Mouse (Mus musculus) myocyte (in vitro differentiated cells): ENCODE results near the gene Kntc1. TPM values are rescaled to one million over a fixed set of nuclear protein-coding genes. Genes with fewer than 3 reads are reported as not detected.

Source experiments
- H3K27me3 ChIP-seq: one replicate; pipeline ENCODE4 v1.6.1; 2011; ENCODE audit not compliant: control insufficient read depth, insufficient read depth, insufficient read length
- H3K36me3 ChIP-seq: one replicate; pipeline ENCODE4 v1.6.1; 2011; ENCODE audit not compliant: control insufficient read depth, insufficient read depth
- H3K4me2 ChIP-seq: one replicate; pipeline ENCODE4 v1.6.1; 2011; ENCODE audit warnings: low read depth, control low read depth
- H3K4me3 ChIP-seq: one replicate; pipeline ENCODE4 v1.5.1; 2011; ENCODE audit warnings: mild to moderate bottlenecking, control low read depth, moderate library complexity
- H3K79me2 ChIP-seq: one replicate; pipeline ENCODE4 v1.6.1; 2011; ENCODE audit not compliant: control insufficient read depth, insufficient read depth
- H3ac ChIP-seq: one replicate; pipeline ENCODE4 v1.6.1; 2011; ENCODE audit not compliant: control insufficient read depth, insufficient read length
- CEBPB ChIP-seq: IDR thresholded peaks from 2 replicates; pipeline ENCODE4 v1.6.1; 2011; ENCODE audit warnings: mild to moderate bottlenecking, moderate library complexity; ENCODE audit not compliant: poor library complexity, insufficient read depth, severe bottlenecking
- E2F4 ChIP-seq: IDR thresholded peaks from one replicate; pipeline ENCODE4 v1.6.1; 2011; ENCODE audit warnings: mild to moderate bottlenecking, control low read depth, moderate library complexity; ENCODE audit not compliant: insufficient read depth
- MAX ChIP-seq: IDR thresholded peaks from one replicate; pipeline ENCODE4 v1.6.1; 2011; ENCODE audit warnings: low read depth, mild to moderate bottlenecking, control low read depth
- MYOD1 ChIP-seq, 3 experiments: IDR thresholded peaks; one replicate each; pipeline ENCODE4 v1.6.1; 2011; ENCODE audit warnings: control low read depth in 2 of 3, low read depth in 2 of 3, mild to moderate bottlenecking in 2 of 3, moderate library complexity in 1 of 3; ENCODE audit not compliant: insufficient read length in 2 of 3, control insufficient read depth in 1 of 3
- MYOG ChIP-seq, 3 experiments: IDR thresholded peaks; one replicate each; pipeline ENCODE4 v1.6.1; 2011; ENCODE audit warnings: control low read depth in 2 of 3, low read depth in 2 of 3, mild to moderate bottlenecking in 2 of 3; ENCODE audit not compliant: insufficient read length in 2 of 3, control insufficient read depth in 1 of 3, insufficient read depth in 1 of 3
- POLR2A ChIP-seq: IDR thresholded peaks from one replicate; pipeline ENCODE4 v1.6.1; 2011; ENCODE audit warnings: low read depth, mild to moderate bottlenecking, control low read depth, moderate library complexity; ENCODE audit not compliant: insufficient read length
- POLR2AphosphoS2 ChIP-seq: IDR thresholded peaks from one replicate; pipeline ENCODE4 v1.6.1; 2011; ENCODE audit warnings: low read depth, control low read depth; ENCODE audit not compliant: insufficient read length
- REST ChIP-seq: IDR thresholded peaks from one replicate; pipeline ENCODE4 v1.6.1; 2011; ENCODE audit warnings: mild to moderate bottlenecking, control low read depth, moderate library complexity; ENCODE audit not compliant: insufficient read depth, insufficient read length
- SRF ChIP-seq: IDR thresholded peaks from one replicate; pipeline ENCODE4 v1.6.1; 2011; ENCODE audit warnings: low read depth; ENCODE audit not compliant: control insufficient read depth, insufficient read length
- TCF12 ChIP-seq: IDR thresholded peaks from one replicate; pipeline ENCODE4 v1.6.1; 2011; ENCODE audit warnings: mild to moderate bottlenecking, control low read depth; ENCODE audit not compliant: poor library complexity, insufficient read depth, severe bottlenecking
- TCF3 ChIP-seq: IDR thresholded peaks from one replicate; pipeline ENCODE4 v1.6.1; 2011; ENCODE audit warnings: low read depth, control low read depth; ENCODE audit not compliant: insufficient read length
- USF1 ChIP-seq: IDR thresholded peaks from one replicate; pipeline ENCODE4 v1.6.1; 2011; ENCODE audit warnings: low read depth, mild to moderate bottlenecking, control low read depth, moderate library complexity
- polyA plus RNA-seq: library from polyadenylated mRNA; unstranded; fragments of >200 nt; fragmentation: generic; extraction: Trizol; gene quantifications from one replicate; pipeline ENCODE4 v1.2.1, GENCODE M21; 2012; ENCODE audit warnings: missing spikeins

Kntc1 gene
- polyA plus RNA-seq, 1 experiment = 6.5 TPM

DNA sequence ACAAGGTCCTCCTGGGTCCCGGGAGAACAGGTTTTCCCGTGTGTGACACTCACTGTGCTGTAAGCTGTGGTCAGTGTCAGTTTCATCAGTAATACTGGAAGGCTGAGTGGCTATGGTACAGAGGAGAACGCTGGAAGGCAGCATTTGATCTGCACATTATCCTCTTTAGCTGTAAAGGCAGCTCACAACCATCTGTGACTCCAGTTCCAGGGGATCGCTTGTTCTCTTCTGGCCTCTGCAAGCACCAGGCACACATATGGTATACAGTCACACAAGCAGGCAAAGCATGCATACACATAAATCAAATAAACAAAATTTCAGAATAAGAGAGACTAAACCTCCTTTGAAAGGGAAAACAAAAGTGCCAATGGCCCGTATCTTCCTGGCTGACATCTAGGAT lies 59.0 kb downstream of the Kntc1 start:
- H3K79me2 ChIP-seq = no peaks in the 10 kb centered on the region
- TF ChIP-seq USF1 (no peak), MYOG (IDR thresholded peaks at IDR 0.05; ENCODE audit: control insufficient read depth in 1 of 3, insufficient read depth in 1 of 3, insufficient read length in 2 of 3, low read depth in 2 of 3) (no peak), TCF12 (no peak), POLR2A (no peak), E2F4 (no peak), SRF (no peak), MAX (no peak), POLR2AphosphoS2 (no peak), REST (no peak), MYOD1 (IDR thresholded peaks at IDR 0.05; ENCODE audit: control insufficient read depth in 1 of 3, insufficient read length in 2 of 3, low read depth in 2 of 3) (no peak), TCF3 (no peak), CEBPB (no peak)
- no peak overlapping the region for H3ac ChIP-seq
- no peak overlapping the region for H3K4me3 ChIP-seq
- peaks cover 12% of the 10 kb centered on the region for H3K36me3 ChIP-seq
- no peak overlapping the region for H3K4me2 ChIP-seq
- H3K27me3 ChIP-seq = no peaks in the 10 kb centered on the region

DNA sequence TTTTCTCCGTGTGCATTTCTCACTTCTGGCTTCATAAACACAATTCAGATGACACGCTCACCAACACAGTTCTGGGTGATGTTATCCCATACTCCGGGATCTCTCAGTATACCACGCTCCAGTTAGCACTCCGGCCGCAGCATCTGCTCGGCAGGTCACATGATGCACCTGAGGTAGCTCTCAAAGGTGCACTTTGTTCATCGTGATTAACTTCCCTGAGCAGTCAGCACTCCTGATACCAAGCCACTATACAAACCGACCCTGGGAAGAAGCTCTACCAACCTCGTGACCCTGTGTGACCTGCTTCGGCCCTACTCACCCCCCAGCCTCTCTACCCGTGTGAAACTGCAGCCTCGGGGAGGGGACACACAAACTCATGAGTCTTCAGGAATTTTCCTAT lies 59.6 kb downstream of the Kntc1 start:
- Histone ChIP-seq H3K4me3 (no peak overlapping the region), H3K79me2 (no peaks in the 10 kb centered on the region), H3ac (no peak overlapping the region), H3K27me3 (no peaks in the 10 kb centered on the region), H3K36me3 (peaks cover 10% of the 10 kb centered on the region), H3K4me2 (no peak overlapping the region)
- TF ChIP-seq CEBPB = no peak
- TF ChIP-seq MYOG (IDR thresholded peaks at IDR 0.05; ENCODE audit: control insufficient read depth in 1 of 3, insufficient read depth in 1 of 3, insufficient read length in 2 of 3, low read depth in 2 of 3) = no peak
- no peak for TF ChIP-seq MYOD1 (IDR thresholded peaks at IDR 0.05; ENCODE audit: control insufficient read depth in 1 of 3, insufficient read length in 2 of 3, low read depth in 2 of 3)
- TF ChIP-seq REST = no peak
- TF ChIP-seq E2F4 = no peak
- TF ChIP-seq POLR2AphosphoS2 = no peak
- TF ChIP-seq MAX = no peak
- TF ChIP-seq SRF = no peak

DNA sequence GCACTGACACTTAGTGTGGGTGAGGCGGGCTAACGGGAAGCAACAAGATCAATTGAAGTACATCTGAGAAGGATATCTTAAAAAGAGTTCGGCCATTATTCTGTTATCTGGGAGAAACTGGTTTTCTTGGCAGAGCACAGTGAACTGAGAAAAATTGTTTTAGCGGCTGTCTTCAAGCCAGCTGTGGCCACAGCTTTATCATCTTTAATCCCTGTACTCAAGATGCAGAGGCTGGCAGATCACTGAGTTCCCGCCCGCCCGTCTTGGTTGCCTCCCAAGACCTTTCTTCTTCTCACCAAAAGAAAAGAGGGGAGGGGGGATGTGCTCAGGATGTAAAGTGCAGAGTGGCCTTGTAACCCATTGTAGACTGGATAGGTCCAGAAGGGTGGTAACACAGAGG lies 67.4 kb downstream of the Kntc1 start:
- no peak overlapping the region for H3K4me3 ChIP-seq
- no peaks in the 10 kb centered on the region for H3K27me3 ChIP-seq
- TF ChIP-seq TCF12 (no peak), CEBPB (no peak), POLR2A (no peak), TCF3 (no peak), MAX (no peak), E2F4 (no peak), MYOD1 (IDR thresholded peaks at IDR 0.05; ENCODE audit: control insufficient read depth in 1 of 3, insufficient read length in 2 of 3, low read depth in 2 of 3) (no peak), MYOG (IDR thresholded peaks at IDR 0.05; ENCODE audit: control insufficient read depth in 1 of 3, insufficient read depth in 1 of 3, insufficient read length in 2 of 3, low read depth in 2 of 3) (no peak)
- H3K4me2 ChIP-seq = no peak overlapping the region
- no peak overlapping the region for H3ac ChIP-seq
- no peaks in the 10 kb centered on the region for H3K36me3 ChIP-seq
- no peaks in the 10 kb centered on the region for H3K79me2 ChIP-seq

DNA sequence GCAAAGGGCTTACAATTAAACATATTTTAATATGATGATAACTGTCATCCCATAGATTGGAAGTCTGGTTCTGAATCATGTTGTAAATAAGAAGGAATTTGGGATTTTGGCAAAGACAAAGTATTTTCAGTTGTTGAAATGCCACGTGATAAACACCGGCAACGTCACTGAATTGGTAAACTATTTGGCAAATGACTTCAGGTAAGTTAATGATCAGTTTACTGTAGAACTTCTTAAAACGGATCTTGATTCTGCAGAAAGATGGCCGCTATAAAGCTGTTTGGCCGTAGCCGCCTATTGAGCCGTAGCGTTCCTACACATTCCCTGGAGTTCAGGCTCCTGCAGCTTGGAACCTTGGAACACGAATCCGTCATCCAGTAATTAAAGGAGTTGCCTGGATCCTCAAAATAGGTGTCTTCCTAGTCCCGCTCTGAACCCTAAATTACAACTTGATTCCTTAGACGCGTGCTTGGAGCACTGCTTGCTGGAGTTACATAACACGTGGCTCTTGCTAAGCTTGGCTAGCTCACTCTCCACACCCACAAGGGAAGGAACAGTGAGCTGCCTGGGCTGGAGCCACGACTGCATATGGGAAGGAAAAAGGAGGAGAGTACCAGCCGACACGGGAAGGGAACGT lies 69.5 kb downstream of the Kntc1 start:
- no peak for TF ChIP-seq CEBPB
- no peak for TF ChIP-seq MYOG (IDR thresholded peaks at IDR 0.05; ENCODE audit: control insufficient read depth in 1 of 3, insufficient read depth in 1 of 3, insufficient read length in 2 of 3, low read depth in 2 of 3)
- TF ChIP-seq E2F4 = no peak
- no peak for TF ChIP-seq MAX
- no peak for TF ChIP-seq REST
- TF ChIP-seq USF1 = no peak
- TF ChIP-seq SRF = no peak
- TF ChIP-seq MYOD1 (IDR thresholded peaks at IDR 0.05; ENCODE audit: control insufficient read depth in 1 of 3, insufficient read length in 2 of 3, low read depth in 2 of 3) = no peak
- no peak for TF ChIP-seq POLR2AphosphoS2
- TF ChIP-seq POLR2A = no peak
- TF ChIP-seq TCF3 = no peak
- TF ChIP-seq TCF12 = no peak
- H3K36me3 ChIP-seq = no peaks in the 10 kb centered on the region
- H3ac ChIP-seq = no peak overlapping the region
- no peaks in the 10 kb centered on the region for H3K79me2 ChIP-seq
- no peak overlapping the region for H3K4me3 ChIP-seq
- H3K4me2 ChIP-seq = no peak overlapping the region
- no peaks in the 10 kb centered on the region for H3K27me3 ChIP-seq
